Mouse (Mus musculus) cerebellum, postnatal 25 days (tissue): ENCODE data around the gene Srsf5.
A peak's percentile ranks its signal among the peaks of the same experiment; 100 is the strongest.
"Not testable (repeated sequence)": the region's sequence is repeated elsewhere in the genome, so short reads cannot be mapped to it uniquely, and the experiment has no call there.

Source experiments
- DNase-seq, 2 experiments: peaks; one replicate each; pipeline ENCODE4 v3.0.0; 2021; ENCODE audit warnings: mixed read lengths in 2 of 2

The Srsf5 gene

GRCm38 (mm10) chr12:80945334-80945995 is at the start of gene Srsf5:
Srsf5 (plus strand) TSS chr12:80945504.
- peak; percentile 98 to 99 for DNase-seq

DNA sequence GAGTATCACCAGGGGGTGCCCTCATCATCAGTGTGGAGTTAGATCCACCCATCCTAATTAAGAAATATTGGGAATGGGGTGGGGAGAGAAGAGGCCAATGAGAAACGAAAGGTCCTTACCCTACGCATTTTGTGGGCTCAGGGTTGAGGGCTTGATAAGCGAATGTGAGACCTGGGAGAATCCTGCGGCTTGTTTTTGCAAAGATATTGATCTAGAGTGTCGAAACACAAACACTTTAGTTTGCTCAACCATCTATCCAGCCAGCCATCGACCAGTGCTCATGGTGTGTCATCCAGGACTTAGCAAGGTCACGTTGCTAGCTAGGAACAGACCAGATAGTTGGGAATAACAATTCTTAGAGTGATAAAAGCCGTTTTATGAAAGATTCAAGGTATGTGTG is 35.7 kb upstream of the Srsf5 start:
- DNase-seq: no peak

- peak; percentile 12 to 32 for DNase-seq
These were observed 27.5 kb upstream of the Srsf5 start for GRCm38 (mm10) chr12:80917764-80918163.

GRCm38 (mm10) chr12:80921301-80921700 is 24.0 kb upstream of the Srsf5 start:
- no peak for DNase-seq

GRCm38 (mm10) chr12:80922869-80923268 is 22.4 kb upstream of the Srsf5 start:
- no peak for DNase-seq

DNA sequence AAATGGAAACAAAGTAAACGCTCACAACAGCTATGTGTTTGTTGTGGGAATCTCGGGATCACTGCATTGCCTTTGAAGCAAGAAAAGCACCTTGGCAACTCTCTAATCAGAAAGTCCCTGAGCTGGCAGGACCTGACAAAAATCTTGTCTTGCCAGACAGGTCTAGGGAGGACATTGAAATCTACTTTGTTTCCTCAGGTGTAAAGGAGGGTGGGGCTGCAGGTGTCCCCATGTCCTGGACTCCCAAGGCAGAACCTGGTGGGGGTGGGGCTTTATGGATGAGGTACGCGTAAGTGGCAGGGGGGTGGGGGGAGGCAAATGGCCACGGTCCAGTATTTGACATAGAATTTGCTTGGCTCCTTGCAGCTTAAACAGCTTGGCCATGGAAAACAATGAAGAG is 21.7 kb upstream of the Srsf5 start:
- no peak for DNase-seq

DNA sequence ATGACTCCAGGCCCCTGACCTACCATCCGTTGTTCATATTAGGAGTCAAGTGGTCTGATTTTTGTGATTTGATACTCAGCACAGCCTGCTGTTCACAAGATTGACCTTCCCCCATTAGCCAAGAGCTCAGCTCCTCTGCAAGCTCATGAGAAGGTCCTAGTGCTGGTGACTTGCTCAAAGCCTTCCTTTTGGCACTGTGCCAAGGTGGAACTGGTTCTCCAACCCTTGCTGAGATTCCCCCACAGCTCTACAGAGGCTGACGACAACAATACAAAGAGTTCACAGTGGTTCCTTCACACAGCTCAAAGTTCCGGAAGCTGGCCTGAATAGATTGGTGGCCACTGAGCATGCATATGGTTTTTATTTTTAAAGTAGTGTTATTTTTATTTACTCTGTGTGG is 21.1 kb upstream of the Srsf5 start:
- DNase-seq: no peak

GRCm38 (mm10) chr12:80925919-80926318 is 19.4 kb upstream of the Srsf5 start:
- no peak for DNase-seq

GRCm38 (mm10) chr12:80926550-80926949 is 18.8 kb upstream of the Srsf5 start:
- DNase-seq: no peak

- DNase-seq: no peak
These were observed 17.8 kb upstream of the Srsf5 start for GRCm38 (mm10) chr12:80927518-80927917.

- DNase-seq: no peak
These were observed 16.4 kb upstream of the Srsf5 start for GRCm38 (mm10) chr12:80928881-80929280.

DNA sequence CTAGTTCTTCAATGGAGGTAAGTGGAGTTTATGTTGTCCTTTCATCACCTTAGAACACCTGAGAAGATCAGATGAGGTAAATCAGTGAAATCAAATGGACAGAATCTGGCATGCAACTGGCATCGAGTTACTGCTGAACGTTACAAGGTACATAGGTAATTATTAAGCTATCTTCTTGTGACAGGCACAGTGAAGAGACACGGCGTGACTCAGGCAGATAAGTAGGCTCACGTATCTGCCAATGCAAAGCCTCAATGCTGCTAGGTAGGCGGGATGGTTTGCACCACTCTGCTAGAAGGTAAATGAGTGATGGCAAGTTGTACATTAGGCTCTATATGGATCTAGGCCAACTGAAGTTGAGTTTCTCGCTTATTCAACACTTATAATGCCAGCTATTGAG is 15.2 kb upstream of the Srsf5 start:
- no peak for DNase-seq

GRCm38 (mm10) chr12:80931402-80932140 is 13.7 kb upstream of the Srsf5 start:
- no peak for DNase-seq

GRCm38 (mm10) chr12:80932865-80933264 is 12.4 kb upstream of the Srsf5 start:
- no peak for DNase-seq

DNA sequence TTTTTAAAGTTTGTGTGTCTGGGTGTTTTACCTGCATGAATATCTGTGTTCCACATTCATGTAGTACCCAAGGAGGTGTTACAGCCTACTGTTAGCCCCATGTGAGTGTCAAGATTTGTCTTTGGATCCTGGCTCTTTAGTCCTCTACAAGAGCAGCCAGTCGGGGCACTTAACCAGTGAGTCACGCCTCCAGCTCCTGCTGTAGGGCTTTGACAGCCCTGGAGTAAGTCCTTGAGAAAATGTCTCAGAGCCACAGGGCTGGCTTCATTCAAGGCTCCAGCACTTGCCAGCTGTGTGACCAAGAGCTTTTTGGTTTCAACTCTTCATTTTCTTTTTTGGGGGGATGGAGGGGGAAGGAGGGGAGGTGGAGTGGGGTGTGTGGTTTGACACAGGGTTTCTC is 8.6 kb upstream of the Srsf5 start:
- no peak for DNase-seq

DNA sequence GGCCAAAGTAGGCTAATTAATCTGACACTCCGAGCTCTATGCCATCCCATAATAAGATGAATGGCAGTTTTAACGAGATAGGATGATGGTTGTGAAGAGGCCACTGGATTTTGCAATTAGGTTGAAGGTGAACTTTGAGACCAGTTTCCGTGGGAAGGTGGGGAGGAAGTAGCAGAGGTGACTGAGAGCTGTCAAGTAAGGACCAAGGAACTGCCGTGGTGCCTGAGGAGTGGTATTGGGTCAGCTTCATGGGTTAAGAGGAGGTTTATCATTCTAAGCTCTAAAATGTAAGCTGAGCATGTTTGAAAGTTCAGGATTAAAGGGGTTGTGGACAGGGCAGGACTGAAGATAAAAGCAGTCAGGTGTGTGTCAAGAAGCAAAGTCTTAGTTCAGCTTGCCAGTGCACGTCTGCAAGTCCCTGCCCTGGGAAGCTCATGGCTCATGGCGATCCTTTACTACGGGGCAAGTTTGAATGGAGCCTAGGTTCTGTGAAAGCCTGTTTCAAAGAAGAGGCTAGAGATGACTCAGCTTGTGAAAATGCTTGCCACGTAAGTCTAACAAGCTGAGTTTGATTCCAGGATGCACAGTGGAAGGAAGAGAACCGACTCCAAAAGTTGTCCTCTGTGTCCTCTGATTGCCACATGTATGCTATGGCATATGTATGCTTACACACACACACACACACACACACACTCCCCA is 7.8 kb upstream of the Srsf5 start:
- no peak for DNase-seq

DNA sequence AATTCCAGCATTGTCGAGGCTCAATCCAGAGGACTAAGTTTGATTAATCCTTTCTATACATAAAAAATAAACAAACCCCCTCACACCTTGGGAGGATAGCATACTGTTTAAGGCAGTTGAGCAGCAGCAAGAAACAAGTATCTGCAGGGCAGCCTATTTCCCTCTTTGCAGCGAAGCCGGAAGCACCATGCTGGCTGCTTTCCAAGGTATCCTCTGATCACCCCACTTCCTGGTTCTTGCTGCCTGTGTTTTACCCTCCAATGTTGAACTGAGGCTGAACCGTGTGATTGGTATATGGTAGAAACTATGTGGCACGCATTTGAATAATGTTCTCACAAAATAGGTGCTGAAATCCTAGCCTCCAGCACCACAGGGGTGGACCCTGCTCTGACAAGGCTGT is 6.7 kb upstream of the Srsf5 start:
- DNase-seq: no peak

- DNase-seq: no peak
These were observed 6.1 kb upstream of the Srsf5 start for GRCm38 (mm10) chr12:80939165-80939564.

DNA sequence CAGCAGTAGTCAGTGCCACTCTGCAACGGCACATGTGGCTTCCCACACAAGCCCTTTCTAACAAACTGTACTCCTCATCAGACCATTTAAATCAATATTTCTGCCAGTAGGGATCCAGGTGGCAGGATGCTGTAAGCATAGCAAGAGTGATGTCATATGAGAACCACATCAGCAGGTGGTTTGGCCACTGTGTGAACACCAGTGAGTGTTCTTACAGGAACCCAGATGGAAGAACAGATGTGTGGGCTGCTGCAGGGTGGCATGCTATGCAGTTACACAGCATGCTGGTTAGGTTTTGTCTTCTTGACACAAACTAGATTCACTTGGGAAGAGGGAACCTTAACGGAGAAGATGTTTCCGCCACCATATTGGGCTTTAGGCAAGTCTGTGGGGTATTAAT is 3.4 kb upstream of the Srsf5 start:
- DNase-seq: no peak

- no peak for DNase-seq
These were observed 1.9 kb upstream of the Srsf5 start for GRCm38 (mm10) chr12:80943395-80943794.

DNA sequence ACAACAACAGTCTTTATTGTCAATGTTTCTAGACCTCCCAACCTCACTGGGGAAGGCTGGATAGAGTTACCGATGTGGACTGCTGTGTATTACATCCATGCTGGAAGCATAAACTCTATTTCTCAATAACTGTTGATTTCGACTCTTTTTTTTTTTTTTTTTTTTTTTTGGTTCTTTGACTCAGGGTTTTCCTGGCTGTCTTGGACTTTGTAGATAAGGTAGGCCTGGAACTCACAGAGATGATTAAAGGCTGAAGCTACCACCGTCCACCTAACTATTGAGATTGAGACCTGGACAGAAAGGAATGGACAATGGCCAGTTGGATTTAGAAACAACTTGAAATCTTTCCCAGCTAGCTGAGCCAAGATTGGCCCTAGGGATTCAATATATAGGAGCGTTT is 1.1 kb upstream of the Srsf5 start:
- DNase-seq: no peak

GRCm38 (mm10) chr12:80944963-80945333 is 356 bp upstream of the Srsf5 start:
- not testable (repeated sequence) for DNase-seq

GRCm38 (mm10) chr12:80945996-80946355 is 672 bp downstream of the Srsf5 start:
- peak; percentile 96 to 97 for DNase-seq

DNA sequence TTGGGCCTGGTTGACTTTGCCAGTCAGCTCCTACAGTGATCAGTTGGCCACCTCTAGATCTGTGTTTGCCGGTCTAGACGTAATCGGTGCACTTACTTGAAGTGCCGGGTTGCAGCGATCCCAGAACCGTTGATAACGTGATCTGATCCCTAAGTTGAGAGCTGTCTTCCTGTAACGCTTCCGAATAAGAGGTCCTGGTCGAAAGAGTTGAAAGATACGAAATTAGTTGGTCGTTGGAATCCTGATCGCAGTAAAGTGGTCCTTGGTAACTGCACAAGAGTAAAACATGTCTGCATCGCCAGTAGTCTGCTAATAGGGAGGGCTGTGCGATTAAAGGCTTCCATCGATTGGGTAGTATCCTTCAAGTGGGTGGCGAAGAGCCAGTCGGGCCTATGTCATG is 2.9 kb downstream of the Srsf5 start:
- no peak for DNase-seq
